12 mouse cellular contexts compared by ENCODE assay signal in the genomic region with DNA sequence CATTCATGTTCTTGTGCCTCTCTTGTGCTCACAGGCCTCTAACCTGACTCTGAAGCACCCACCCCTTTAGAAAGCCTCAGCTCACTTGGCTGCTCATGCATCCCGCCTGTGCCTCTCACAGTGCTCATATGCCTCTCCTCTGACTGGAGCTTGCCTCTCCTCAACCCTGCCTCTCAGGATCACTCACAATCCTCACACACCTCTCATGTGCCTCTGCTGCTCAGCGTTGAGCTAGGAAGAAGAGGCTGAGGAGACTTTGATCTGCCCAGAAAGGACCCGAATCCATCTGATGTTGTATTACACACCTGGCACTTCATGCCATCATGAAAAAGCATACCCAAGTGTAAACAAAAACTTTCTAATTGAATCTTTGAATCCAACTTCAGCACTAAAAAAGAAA.
"Had no signal": no experiment of that assay in that cellular context is flagged by ENCODE, and none has a peak within 500 bp of the region (broad histone marks: within the 10 kb centered on the region; RNA-seq: fewer than 3 reads in every experiment).

No protein-coding gene starts in this region.

- H3K36me3 ChIP-seq: midbrain, embryonic 10.5 days; midbrain, embryonic 12.5 days; midbrain, embryonic 15.5 days; neural tube, embryonic 12.5 days had no signal

- H3K9me3 ChIP-seq: midbrain, embryonic 10.5 days; midbrain, embryonic 12.5 days; midbrain, embryonic 15.5 days; neural tube, embryonic 12.5 days had no signal

- H3K9ac ChIP-seq: lung, embryonic 14.5 days; midbrain, embryonic 12.5 days; midbrain, embryonic 15.5 days; neural tube, embryonic 12.5 days had no signal

- ATAC-seq: midbrain, embryonic 15.5 days had no signal

- H3K27ac ChIP-seq: midbrain, embryonic 10.5 days; midbrain, embryonic 12.5 days; midbrain, embryonic 15.5 days; neural tube, embryonic 12.5 days had no signal

- H3K27me3 ChIP-seq: midbrain, embryonic 12.5 days; midbrain, embryonic 15.5 days; neural tube, embryonic 12.5 days had no signal

- H3K4me3 ChIP-seq: midbrain, embryonic 10.5 days; midbrain, embryonic 12.5 days; midbrain, embryonic 15.5 days; neural tube, embryonic 12.5 days had no signal

- H3K4me1 ChIP-seq: midbrain, embryonic 10.5 days; midbrain, embryonic 12.5 days; midbrain, embryonic 15.5 days; neural tube, embryonic 12.5 days had no signal

- DNase-seq: lung, adult 18-20 months; lung, embryonic 14.5 days; lung, postnatal 10 days; lung, postnatal 4 days; right cerebral cortex, postnatal 14 days; thymus, adult 18-20 months; thymus, postnatal 14 days; thymus, postnatal 36 days had no signal

- H3K4me2 ChIP-seq: lung, embryonic 14.5 days; midbrain, embryonic 12.5 days; midbrain, embryonic 15.5 days; neural tube, embryonic 12.5 days had no signal
